Mouse (Mus musculus) thymus, postnatal 0 days (tissue): ENCODE results near the gene Lamtor2. TPM values are rescaled to one million over a fixed set of nuclear protein-coding genes. Genes with fewer than 3 reads are reported as not detected.
"Not testable (repeated sequence)": the region's sequence is repeated elsewhere in the genome, so short reads cannot be mapped to it uniquely, and the experiment has no call there.

Experiments
- DNase-seq: peaks from one replicate; pipeline ENCODE4 v3.0.0-alpha.2; 2015; ENCODE audit warnings: low spot score
- polyA plus RNA-seq: library from polyadenylated mRNA; unstranded; fragments of >200 nt; fragmentation: Nextera tagmentation; extraction: Ambion mirVana; gene quantifications from 2 replicates; pipeline ENCODE4 v1.2.1, GENCODE M21; 2015

The Lamtor2 gene
- polyA plus RNA-seq = 150 and 153 TPM in 2 replicates

- peak; percentile 96 for DNase-seq
Observed at GRCm38 (mm10) chr3:88552676-88553524, at the start of gene Lamtor2. Gene Lamtor2 (minus strand): TSS chr3:88553074.

GRCm38 (mm10) chr3:88602466-88602865 is 49.6 kb upstream of the Lamtor2 start:
- no peak for DNase-seq

GRCm38 (mm10) chr3:88596547-88596946 is 43.7 kb upstream of the Lamtor2 start:
- DNase-seq = not testable (repeated sequence)

- DNase-seq = no peak
Observed at GRCm38 (mm10) chr3:88593893-88594580, 41.2 kb upstream of the Lamtor2 start.

GRCm38 (mm10) chr3:88592942-88593576 is 40.2 kb upstream of the Lamtor2 start:
- peak; percentile 55 for DNase-seq

- DNase-seq = peak; percentile 82
Observed at GRCm38 (mm10) chr3:88591950-88592731, 39.3 kb upstream of the Lamtor2 start.

- DNase-seq = no peak
Observed at GRCm38 (mm10) chr3:88591044-88591443, 38.2 kb upstream of the Lamtor2 start.

- DNase-seq = no peak
Observed at GRCm38 (mm10) chr3:88590246-88590645, 37.4 kb upstream of the Lamtor2 start.

- DNase-seq = no peak
Observed at GRCm38 (mm10) chr3:88586640-88587039, 33.8 kb upstream of the Lamtor2 start.

GRCm38 (mm10) chr3:88585769-88586168 is 32.9 kb upstream of the Lamtor2 start:
- no peak for DNase-seq

GRCm38 (mm10) chr3:88579454-88580117 is 26.7 kb upstream of the Lamtor2 start:
- peak; percentile 82 for DNase-seq

- DNase-seq = no peak
Observed at GRCm38 (mm10) chr3:88578498-88579424, 25.9 kb upstream of the Lamtor2 start.

GRCm38 (mm10) chr3:88577846-88578245 is 25.0 kb upstream of the Lamtor2 start:
- DNase-seq = not testable (repeated sequence)

GRCm38 (mm10) chr3:88575540-88575939 is 22.7 kb upstream of the Lamtor2 start, which contains the start of gene Ssr2:
Gene Ssr2 (plus strand): TSS chr3:88575876.
- DNase-seq = no peak

- DNase-seq = no peak
Observed at GRCm38 (mm10) chr3:88573810-88574209, 20.9 kb upstream of the Lamtor2 start.

- no peak for DNase-seq
Observed at GRCm38 (mm10) chr3:88572835-88573234, 20.0 kb upstream of the Lamtor2 start.

GRCm38 (mm10) chr3:88571856-88572255 is 19.0 kb upstream of the Lamtor2 start:
- no peak for DNase-seq

- no peak for DNase-seq
Observed at GRCm38 (mm10) chr3:88570341-88570740, 17.5 kb upstream of the Lamtor2 start.

GRCm38 (mm10) chr3:88569694-88570093 is 16.8 kb upstream of the Lamtor2 start:
- DNase-seq = no peak
